Mouse (Mus musculus) liver, embryonic 15.5 days (tissue): ENCODE data around the gene Popdc3. TPM values are rescaled to one million over a fixed set of nuclear protein-coding genes. Genes with fewer than 3 reads are reported as not detected.

Experiments used
- ATAC-seq: fragments of 200-750 bp; cut with Nextera tagmentation; 2 replicates; pipeline ENCODE4 v1.8.0; 2017; ENCODE audit warnings: moderate number of reproducible peaks, mild to moderate bottlenecking, moderate library complexity; ENCODE audit not compliant: insufficient read depth
- H3K27ac ChIP-seq: fragments of 300-500 bp; sonication (generic); replicated peaks from 2 replicates; pipeline ENCODE4 v1.5.1; 2015; ENCODE audit warnings: mild to moderate bottlenecking, inconsistent platforms
- H3K27me3 ChIP-seq: fragments of 300-500 bp; sonication (generic); 2 replicates; pipeline ENCODE4 v1.6.1; 2015; ENCODE audit warnings: mild to moderate bottlenecking, inconsistent platforms
- H3K36me3 ChIP-seq: fragments of 300-500 bp; sonication (generic); replicated peaks from 2 replicates; pipeline ENCODE4 v1.6.1; 2015; ENCODE audit warnings: moderate library complexity, mild to moderate bottlenecking, inconsistent platforms
- H3K4me1 ChIP-seq: fragments of 300-500 bp; sonication (generic); replicated peaks from 2 replicates; pipeline ENCODE4 v1.6.1; 2015; ENCODE audit warnings: inconsistent platforms
- H3K4me2 ChIP-seq: fragments of 300-500 bp; sonication (generic); 2 replicates; pipeline ENCODE4 v1.6.1; 2015; ENCODE audit warnings: moderate library complexity, mild to moderate bottlenecking, inconsistent platforms
- H3K4me3 ChIP-seq: fragments of 300-500 bp; sonication (generic); replicated peaks from 2 replicates; pipeline ENCODE4 v1.5.1; 2015; ENCODE audit warnings: mild to moderate bottlenecking, inconsistent platforms
- H3K9ac ChIP-seq: fragments of 300-500 bp; sonication (generic); 2 replicates; pipeline ENCODE4 v1.6.1; 2015; ENCODE audit warnings: moderate library complexity, mild to moderate bottlenecking, inconsistent platforms
- H3K9me3 ChIP-seq: fragments of 300-500 bp; sonication (generic); replicated peaks from 2 replicates; pipeline ENCODE4 v1.6.1; 2016; ENCODE audit warnings: inconsistent platforms
- WGBS: fragments of 180-500 bp; shearing (Covaris S2); methylation state at CpG from one replicate; pipeline ENCODE4 v1.1.7; 2015; ENCODE audit warnings: mixed read lengths; ENCODE audit not compliant: insufficient replicate concordance; 5-methylcytosine and 5-hydroxymethylcytosine counted together
- polyA plus RNA-seq: library from polyadenylated mRNA; unstranded; fragments of >200 nt; fragmentation: Nextera tagmentation; extraction: Ambion mirVana; gene quantifications from 2 replicates; pipeline ENCODE4 v1.2.1, GENCODE M21; 2015

Popdc3 gene
- polyA plus RNA-seq, 1 experiment from 2014 or later, result 0.13 TPM

DNA sequence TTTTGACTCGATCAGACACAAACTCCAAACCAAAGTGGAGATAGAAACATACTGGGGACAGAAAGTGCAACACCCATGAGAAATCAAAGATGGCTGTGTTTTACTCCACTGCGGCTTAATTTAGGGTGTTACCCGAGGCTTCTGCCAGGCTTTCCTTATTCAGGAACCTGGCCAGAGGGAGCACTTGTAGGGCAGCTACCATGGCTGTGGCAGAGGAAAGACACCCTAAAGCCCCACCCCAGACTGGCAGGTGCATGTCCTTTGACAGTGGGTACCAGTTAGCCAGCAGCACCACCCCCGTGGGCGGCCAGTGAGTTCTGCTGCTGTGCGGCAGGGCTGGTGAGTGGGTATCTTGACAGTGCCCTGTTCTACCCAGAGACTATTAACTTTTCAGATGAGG is 178.2 kb downstream of the Popdc3 start:
- no peak for ATAC-seq
- H3K4me3 ChIP-seq, result no peak overlapping the region
- no peak overlapping the region for H3K27ac ChIP-seq
- H3K36me3 ChIP-seq, result no peaks in the 10 kb centered on the region
- H3K9ac ChIP-seq, result no peak overlapping the region
- H3K4me1 ChIP-seq, result no peaks in the 10 kb centered on the region
- H3K4me2 ChIP-seq, result no peak overlapping the region
- WGBS, result 73% methylated on average over 6 of the region's 6 CpGs
- no peaks in the 10 kb centered on the region for H3K27me3 ChIP-seq
- H3K9me3 ChIP-seq, result no peaks in the 10 kb centered on the region

- Histone ChIP-seq H3K9me3 (no peaks in the 10 kb centered on the region), H3K9ac (no peak overlapping the region), H3K36me3 (no peaks in the 10 kb centered on the region), H3K27ac (no peak overlapping the region), H3K4me3 (no peak overlapping the region), H3K4me2 (no peak overlapping the region), H3K4me1 (no peaks in the 10 kb centered on the region), H3K27me3 (no peaks in the 10 kb centered on the region)
- no peak for ATAC-seq
- WGBS, result 42% methylated on average over 5 of the region's 5 CpGs
Observed at GRCm38 (mm10) chr10:45363396-45363795, 185.5 kb downstream of the Popdc3 start.

DNA sequence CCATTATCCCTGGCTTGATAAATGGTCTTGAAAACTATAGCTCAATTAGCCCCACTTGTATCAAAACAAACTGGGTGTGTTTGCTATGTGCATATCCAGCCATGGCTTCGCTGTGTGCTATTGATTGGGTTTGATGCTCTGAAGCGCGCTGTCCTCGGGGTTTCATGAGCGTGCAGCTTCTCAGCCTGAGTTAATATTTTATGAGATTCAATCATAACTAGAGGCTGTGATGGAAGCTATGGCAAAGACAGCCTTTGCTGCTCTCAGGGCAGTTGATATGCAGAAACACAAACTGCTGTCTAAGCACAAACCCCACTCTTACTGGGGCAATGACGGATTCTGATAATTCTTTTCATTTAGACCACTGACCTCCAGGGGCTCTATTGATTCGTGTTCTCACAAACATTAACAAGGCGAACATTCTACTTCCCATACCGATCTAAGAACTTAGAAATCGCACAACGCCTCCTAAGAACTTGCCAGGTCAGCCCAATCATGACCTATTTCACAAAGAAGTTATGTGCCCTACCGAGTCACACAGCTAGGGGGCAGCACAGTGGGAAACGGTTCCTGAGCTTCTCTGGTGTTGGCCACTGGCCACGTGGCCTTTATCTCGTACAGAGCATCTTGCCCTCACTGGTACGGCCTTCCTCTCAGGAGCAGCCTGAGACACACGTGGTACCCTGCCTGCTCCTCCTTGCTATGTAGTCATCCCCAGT is 189.2 kb downstream of the Popdc3 start:
- Histone ChIP-seq H3K4me3 (no peak overlapping the region), H3K36me3 (no peaks in the 10 kb centered on the region), H3K4me1 (no peaks in the 10 kb centered on the region), H3K27ac (no peak overlapping the region), H3K9me3 (no peaks in the 10 kb centered on the region), H3K9ac (no peak overlapping the region), H3K27me3 (no peaks in the 10 kb centered on the region), H3K4me2 (no peak overlapping the region)
- 66% methylated on average over 17 of the region's 17 CpGs for WGBS
- ATAC-seq, result no peak

Other genes starting within 250 kb of the Popdc3 start
- 8.9 and 9.2 TPM in 2 replicates for gene Prep, start 110.9 kb upstream of the Popdc3 start, polyA plus RNA-seq
- 0.16 and 0.21 TPM in 2 replicates for gene Bves, start 157.7 kb downstream of the Popdc3 start, polyA plus RNA-seq